Mouse (Mus musculus): Measurements from ENCODE around the gene Krt8.
A peak's percentile ranks its signal among the peaks of the same experiment; 100 is the strongest.

The Krt8 gene

DNA sequence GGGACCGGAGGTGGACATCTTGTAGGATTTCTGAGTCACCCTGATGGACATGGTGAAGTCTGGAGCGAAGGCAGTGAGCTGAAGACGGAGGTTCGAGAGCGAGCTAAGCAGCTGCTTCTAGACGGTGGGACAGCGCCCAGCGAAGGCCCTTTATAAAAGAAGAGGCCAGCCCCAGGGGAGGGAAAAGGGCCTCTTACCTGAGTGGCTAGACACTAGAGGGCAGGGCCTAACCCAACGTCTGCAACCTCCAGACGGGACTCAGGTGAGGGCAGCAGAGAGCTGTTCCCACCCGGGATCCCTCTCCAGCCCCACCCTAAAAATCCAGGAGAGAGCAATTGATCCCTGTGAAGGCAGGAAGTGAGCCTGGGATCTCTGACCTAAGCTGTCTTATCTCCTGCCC, at the start of gene Krt8:
TSS of gene Krt8 (minus strand) at position 294 of the 400 bp plus-strand sequence.
- peak; percentile 75 to 84 for DNase-seq

DNA sequence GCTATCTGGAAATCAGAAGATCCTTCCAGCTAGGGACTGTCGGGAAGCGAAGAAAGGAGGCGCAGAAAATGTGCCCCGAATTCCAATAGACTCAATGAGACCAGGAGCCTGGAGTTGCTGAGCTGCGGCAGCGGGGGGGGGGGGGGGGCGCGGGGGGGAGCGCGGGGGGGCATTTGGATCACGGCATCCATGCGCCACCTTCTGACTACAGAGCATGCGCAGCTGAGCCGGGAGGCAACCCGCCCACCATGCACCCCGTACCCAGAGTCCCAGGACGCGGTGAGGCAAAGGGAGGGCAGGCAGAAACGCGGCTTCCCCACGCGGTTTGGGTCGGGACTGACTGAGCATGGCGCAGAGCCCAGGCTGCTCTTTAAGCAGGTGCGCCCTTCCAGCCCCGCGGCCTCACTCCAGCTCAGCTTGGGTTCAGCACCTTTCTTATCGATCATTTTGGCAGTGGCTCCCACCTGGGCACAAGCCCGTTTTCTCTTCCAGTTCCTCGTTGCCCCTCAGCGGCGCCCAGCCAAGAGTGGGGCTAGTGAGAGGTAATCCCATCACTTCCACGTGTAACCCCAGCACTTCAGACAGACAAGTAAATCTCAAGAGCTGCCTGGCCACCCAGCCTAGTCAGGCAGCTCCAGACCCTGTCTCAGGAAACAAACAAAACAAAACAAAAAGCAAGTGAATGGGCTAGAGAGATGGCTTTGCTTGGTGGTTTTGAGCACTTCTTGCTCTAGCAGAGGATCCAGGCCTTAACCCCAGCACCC, 47.8 kb upstream of the Krt8 start:
- DNase-seq: peak; percentile 38 to 54

DNA sequence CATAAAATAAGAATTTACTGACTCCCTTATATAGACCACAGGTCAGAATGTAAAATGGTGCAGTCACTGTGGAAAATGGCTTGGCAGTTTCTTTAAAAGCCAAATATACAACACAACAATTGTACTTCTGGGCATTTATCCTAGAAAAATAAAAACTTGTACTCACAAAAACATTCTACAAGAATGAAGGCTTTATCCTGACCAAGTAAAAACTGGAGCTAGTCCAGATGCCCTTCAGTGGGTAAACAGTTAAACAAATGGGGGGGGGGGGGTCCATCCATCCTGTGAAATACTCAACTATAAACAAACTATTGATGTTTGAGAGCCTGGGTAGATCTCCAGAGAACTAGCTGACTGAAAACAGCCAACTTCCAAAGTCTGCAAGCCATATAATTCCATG, 45.6 kb upstream of the Krt8 start:
- DNase-seq: no peak

DNA sequence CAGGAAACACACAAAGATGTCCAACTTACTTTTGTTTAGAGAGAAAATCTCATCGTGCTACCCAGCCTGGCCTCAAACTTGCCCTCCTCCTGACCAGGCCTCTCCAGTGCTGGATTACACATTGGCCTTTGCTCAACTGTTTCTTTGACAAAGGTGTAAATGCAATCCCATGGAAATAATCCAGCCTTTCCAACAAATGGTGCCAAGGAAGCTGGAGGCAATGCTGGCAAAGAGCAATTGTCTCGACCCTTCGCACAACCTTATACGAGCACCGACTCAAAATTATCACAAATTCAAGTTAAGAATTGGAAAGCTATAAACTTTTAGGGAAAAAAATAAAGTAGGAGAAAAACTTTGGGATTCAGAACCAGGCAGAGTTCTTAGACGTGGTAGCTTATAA, 43.7 kb upstream of the Krt8 start:
- DNase-seq: no peak

DNA sequence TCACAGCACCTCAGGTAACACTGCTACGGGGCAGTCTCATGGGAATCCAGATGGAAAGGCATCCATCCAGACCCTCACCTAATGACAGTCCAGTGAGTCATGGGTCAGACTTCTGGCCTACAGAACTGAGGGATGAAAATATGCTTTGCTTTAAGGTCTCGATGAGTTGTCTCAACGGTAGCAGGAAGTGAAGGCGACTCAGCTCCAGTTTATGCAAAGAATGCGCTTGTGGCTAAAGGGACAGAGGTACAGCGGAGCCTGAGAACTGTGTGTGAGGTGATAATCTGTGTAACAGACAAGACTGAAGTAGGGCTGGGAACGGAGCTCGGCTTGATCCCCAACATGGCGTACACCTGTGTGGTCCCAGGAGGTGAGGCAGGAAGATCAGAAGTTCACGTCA, 41.4 kb upstream of the Krt8 start:
- DNase-seq: no peak

DNA sequence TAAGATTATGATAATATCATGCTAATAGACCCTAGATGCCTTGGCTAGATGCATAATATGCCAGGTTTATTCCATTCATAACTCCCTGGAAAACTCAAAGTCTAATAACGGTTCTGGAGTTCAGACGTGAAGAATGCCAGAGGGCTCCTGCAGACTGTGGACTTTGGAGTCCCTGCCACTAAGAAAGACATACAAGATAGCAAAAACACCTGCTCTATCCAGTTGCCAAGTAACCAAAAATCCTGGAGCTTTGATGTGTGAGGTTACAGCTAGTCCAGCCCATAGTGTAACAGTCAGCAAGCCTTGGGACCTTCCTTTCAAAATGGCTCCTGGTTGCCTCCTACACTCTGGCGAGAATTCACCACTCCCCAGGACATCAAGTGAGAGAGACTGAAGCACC, 40.5 kb upstream of the Krt8 start:
- DNase-seq: no peak

DNA sequence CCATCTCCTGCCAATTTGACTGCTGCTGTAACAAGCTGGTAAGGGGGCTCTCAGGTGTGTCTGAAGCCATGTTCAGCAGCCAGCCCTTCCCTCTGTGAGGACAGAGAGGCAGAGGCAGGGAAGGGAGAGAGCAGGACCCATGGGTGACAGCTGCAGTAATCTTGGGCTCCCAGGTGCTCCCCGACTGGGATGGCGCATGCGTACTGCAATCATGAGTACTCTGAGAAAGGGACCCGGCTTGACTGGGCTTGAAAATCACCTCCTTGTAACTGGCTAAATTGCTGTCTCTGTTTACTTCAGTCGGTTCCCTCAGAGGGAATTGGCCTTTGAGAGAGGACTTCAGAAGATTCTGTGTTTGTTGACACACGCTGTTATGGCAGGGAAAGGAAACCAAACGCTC, 37.7 kb upstream of the Krt8 start:
- DNase-seq: no peak

DNA sequence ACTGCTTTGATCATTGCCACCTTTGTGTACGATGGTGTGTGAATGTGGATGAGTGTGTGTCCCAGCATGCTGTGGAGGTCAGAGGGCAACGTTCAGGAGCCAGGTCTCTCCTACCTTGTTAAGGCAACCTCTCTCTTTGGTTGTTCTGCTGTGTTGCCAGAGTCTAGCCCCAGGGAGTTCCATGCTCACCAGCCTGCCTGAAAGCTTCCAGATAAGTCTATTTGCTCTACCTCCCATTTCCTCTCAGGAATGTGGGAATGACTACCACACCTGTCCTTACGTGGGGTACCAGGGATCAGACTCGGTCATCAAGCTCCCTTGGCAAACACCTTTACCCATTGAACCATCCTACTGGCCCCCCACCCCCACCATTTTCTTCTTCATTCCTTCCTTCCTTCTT, 36.0 kb upstream of the Krt8 start:
- DNase-seq: no peak

DNA sequence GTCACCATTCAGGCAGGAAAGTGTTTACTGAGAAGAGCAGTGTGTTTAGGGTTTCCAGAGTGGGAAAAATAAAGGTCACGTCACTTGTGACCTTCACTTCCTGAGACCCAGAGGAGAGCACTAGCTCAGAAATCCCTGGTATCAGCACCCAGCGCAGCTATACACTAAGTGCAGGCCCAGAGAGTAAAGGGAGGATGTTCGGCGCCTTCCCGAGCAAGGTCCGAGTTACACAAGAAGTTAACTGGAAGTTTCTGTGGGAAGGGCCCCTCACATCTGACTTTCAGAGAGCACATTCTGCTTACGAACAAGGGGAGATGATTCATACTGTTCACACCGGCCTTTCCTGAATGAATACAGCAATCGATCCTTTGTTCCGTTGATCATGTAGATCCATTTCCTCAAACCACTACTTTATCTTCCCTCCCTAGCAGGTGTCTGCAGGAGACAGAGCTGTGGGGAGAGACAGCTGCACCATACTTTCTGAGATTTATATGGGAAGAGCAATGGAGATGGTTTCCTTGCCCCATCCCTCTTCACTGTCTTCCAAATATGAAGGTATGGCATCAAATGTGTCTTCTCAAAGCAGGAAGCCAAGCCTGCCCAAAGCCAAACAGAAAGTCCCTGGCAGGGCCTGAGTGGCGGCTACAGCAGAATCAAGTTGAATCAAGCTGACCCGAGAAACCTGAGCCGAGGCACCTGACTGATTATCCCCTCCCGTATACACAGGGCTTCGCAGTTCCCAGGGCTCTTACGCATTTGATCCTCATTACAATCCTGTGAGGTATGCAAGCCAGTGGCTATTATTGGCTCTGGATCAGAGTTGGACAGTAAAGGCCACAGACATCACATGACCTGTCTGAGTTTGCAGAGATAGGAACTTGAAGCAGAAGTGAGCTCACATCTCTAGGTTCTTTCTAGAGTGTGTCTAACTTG, 30.1 kb upstream of the Krt8 start:
- DNase-seq: no peak

DNA sequence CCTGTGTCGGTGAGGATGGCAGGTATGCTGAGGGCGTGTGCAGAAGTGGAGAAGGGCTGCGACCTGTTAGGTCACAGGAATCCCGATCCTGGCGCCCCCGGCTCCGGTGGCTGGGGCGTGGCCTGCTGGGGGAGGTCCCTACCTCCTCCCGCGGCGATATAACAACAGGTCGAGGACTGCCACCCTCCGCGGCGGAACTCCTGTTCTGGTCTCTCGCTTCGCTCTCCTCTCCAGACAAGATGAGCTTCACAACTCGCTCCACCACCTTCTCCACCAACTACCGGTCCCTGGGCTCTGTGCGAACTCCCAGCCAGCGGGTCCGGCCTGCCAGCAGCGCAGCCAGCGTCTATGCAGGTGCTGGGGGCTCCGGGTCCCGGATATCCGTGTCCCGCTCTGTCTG, 23.8 kb upstream of the Krt8 start, which contains the start of gene Krt18:
TSS of gene Krt18 (plus strand) at position 141 of the 400 bp plus-strand sequence.
- peak; percentile 56 to 72 for DNase-seq

DNA sequence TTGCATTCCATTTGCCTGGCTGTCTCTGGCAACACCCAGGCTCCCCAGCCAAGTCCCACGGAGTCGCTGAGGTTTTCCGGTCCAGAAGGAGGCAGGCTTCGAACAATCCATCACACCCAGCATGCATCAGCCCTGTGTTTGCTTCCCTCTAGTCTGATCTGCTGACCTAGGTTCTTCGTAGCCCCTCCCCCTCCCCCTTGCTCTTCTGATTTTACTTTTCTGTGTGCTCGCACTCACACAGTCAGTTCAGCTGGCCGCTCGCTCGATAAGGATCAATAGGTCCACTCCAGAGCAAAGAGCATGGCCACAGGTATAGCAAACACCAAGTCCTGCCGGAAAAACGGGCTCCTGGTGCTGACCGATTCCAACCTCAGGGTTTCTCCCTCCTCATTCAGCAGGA, 22.1 kb upstream of the Krt8 start:
- no peak for DNase-seq

DNA sequence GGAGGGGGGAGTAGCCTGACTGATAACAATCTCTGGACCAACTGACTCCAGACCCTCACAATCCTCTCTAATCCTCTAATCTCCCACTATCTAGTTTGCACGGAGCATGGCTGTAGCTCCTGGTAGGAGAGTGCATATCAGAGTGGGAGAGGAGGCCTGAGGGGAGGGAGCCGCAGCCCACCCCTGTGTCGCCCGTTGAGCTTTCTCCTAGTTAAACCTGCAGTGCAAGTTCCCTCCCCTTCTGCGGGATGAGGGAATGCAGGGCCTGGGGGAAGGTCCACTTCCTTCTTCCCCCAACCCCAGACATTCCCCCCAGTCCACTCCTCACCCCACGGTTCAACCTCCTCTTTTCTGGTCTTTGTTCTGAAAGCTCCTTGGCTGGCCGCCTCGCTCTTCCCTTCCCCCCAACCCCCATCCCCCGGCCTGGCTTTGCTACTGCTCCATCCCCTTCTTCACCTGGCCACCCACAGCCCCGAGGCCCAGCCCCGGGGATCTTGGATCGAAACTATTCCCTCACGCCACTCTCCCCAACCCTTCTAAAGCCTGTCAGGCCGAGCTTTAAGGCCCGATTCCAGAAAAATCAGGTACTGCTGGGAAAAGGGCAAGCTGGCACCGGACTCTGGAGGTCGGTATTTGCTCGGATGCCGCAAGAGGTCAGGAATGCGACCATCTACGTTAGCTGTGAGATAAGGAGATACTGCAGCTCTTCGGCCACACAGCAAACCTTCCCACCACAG, 21.0 kb upstream of the Krt8 start:
- DNase-seq: peak in 1 of 2 experiments; percentile 48

DNA sequence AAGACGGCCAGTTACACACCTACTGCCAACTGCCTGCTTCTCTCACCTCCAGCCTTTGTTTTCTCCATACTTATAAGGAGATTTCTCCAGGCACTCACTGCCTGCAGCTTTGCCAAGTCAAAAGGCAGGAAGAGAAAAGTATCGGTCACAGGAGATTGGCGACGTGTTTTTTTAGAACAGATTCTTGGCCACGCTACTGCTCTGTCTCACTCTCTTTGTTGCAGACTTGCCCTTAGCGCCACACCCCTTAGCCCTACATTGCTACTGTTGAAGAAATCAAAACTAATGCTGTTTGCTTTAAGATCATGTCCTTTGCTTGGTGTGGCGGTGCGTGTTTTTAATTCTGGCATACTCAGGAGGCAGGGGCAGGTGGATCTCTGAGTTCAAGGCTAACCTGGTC, 19.6 kb upstream of the Krt8 start:
- no peak for DNase-seq

DNA sequence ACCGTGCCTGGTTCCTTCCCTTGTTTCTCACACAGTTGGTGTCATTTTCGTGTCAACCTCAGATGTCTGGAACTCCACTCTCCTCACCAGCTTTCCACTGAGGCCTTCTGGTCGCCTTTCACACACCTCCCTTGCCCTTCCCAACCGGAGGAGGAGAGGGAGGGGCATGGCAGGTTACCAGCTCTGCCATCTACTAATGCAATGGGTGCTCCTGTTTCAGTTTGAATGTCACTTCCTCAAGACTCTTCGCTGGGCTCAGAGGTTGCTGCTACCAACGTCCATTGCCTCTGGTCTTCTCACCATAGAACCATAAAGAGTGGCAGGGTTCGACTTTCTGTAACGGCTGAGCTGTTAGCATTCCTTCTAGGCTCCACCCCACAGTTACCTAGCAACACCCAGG, 18.2 kb upstream of the Krt8 start:
- no peak for DNase-seq

DNA sequence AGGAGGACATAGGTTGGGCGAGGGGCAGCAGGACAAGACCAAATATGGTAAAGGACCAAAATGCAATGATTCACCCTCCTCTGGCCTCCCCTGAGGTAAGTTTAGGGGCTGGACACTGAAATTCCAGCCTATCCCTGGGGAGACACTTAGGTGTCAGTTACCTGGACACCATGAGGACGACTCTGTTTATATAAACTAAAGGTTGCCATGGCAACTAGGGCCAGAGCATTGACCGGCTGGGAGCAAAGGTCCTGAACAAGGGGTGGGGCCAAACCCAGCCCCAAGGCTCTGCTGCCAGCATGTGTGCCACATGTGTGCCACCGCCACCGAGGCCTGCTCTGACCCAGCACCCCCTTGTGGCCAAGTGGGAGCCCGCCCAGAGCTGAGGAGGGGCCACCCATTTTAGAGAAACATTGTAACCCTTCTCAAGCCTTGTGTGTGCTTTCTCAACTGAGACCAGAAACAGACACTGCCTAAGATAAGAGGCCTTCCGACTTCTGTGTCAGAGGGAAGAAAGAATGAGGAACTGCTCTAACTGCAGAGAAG, 13.7 kb upstream of the Krt8 start:
- peak; percentile 75 to 79 for DNase-seq

DNA sequence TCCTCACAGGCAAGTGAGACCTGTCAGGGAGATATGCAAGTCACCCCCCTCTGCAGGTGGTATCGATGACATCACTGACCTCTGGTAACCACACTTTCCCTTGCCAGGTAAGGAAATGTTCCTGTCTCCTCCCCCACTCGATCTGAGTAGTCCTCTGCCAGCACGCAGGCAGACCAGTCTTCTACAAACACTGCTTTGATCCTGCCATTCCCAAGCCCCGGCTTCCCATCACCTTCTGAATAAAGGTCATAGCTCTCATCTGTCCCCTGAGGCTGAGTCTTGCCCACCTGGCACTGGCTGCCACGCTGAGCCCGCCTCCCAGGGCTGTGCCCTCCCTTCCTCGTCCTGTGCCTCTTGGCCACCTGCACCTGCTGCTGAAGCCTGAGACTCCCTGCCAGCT, 12.5 kb upstream of the Krt8 start:
- DNase-seq: peak; percentile 63 to 88

DNA sequence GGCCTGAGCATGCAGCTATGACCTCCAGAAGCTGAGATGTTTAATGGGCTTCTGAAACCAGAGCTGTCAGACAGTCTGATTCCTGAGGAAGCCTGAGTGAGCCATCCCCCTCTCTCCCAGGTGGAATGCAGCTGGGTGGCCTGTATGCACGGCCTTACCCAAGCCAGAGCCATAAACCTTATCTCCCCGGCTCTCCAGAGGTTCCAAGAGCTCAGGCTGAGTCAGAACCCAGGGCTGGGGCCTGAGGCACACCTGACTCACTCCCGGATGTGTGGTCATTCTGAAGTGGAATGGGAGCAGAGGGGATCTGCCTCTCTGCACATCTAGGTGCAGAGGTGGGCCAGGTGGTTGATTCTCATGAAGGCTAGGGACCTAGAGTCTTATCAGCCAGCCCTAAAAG, 11.8 kb upstream of the Krt8 start:
- peak in 1 of 2 experiments; percentile 67 for DNase-seq

DNA sequence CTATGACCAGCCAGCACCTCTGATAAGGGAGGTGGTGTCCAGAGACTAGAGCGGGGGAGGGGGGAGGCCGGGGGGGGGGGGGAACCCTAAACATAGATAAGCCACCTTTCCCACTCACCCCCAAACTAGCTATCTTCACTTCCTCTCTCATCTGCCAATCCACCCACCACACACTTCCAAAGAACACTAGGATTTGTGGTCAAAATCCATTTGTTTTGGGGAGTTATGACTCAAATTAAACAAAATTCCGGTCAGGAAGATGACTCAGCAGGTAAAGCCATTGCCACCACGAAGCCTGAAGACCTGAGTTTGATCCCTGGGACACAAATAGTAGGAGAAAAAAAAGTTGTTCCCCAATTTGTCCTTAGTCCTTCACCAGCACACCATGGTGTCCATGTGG, 10.6 kb upstream of the Krt8 start:
- DNase-seq: no peak

DNA sequence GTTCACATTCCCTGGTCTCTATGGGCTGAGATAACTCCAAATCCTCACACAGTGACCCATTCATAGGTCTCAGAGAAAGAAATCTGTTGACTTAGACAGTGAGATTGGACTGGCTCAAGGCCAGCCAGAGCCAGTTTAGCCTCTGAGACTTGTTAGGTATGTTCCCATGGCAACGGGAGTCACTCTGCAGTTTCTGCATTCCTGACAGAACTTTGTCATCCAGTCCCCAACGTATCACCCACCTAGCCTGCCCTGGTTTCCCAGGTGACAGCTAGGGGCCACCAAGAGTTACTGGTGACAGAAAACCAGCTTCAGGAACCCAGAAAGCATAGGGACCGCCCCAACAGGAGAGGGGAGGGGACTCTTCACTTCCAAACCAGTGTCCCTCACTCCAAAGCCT, 9.4 kb upstream of the Krt8 start:
- DNase-seq: no peak

DNA sequence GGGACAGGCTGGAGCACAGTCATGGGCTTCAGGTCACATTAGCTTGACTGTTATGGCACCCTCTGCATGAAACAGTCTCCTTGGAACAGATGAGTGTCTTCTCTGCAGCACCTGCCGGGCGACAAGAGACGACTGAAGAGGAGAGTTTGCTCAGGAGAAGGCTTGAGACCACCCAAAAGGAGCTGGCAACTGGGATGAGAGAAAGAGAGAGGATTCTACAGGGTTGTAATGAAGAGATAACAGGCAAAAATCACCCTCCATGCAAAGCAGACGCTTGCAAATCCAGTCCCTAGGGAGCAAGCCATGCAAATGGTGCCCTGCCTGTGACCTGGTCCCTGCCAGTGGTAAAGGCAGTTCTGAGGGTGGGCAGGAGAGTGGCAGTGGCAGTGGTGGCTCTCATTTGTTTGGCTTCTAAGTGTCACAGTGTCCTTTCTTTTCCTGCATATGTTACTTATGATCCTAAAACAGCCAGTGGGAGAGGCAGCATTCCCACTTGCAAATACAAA, 8.0 kb upstream of the Krt8 start:
- no peak for DNase-seq

DNA sequence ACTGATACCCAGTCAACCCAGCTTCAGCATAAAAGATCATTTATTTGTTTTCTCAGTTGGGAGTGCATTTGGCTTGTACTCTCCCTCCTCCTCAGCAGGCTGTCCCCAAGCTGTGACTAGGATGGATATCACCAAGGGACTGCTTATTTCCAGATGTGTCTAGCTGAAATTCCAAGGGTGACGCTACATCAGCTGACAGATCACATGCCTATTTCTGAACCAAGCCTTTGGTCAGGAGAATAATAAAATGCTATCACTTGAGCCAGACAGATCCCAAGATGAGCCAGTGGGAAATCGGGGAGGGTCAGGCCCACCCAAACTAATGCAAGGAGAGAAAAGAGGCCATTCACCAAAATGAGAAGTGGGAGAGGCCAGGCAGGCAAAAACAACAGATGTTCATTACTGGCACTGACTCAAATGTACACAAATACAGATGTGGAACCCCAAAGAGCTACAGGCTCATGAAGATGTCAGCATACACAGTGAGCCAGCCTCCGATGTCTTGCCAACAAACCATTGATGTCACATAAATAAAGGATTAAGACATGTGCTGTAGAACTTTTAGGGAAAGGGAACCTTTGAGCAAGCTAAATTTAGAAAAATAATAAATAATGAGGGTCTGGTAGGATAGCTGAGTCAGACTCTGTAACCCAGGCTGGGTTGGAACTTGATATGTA, 6.4 kb upstream of the Krt8 start:
- DNase-seq: no peak

All from lung, postnatal 4 days (tissue).